Mouse (Mus musculus) forebrain, embryonic 16.5 days (tissue): ENCODE results near the gene Mms22l. TPM values are rescaled to one million over a fixed set of nuclear protein-coding genes. Genes with fewer than 3 reads are reported as not detected.
A peak's percentile ranks its signal among the peaks of the same experiment; 100 is the strongest.

ENCODE experiments used
- ATAC-seq: fragments of 200-750 bp; cut with Nextera tagmentation; 2 replicates; pipeline ENCODE4 v1.8.0; 2017; ENCODE audit warnings: mild to moderate bottlenecking, moderate library complexity
- H3K27ac ChIP-seq: fragments of 300-500 bp; sonication (generic); 2 replicates; pipeline ENCODE4 v1.5.1; 2014; ENCODE audit warnings: low read length, control low read depth
- H3K27me3 ChIP-seq: fragments of 300-500 bp; sonication (generic); replicated peaks from 2 replicates; pipeline ENCODE4 v1.6.1; 2014; ENCODE audit warnings: low read length; ENCODE audit not compliant: control insufficient read depth, insufficient read depth
- H3K36me3 ChIP-seq: fragments of 300-500 bp; sonication (generic); 2 replicates; pipeline ENCODE4 v1.6.1; 2014; ENCODE audit not compliant: control insufficient read depth, insufficient read depth
- H3K4me1 ChIP-seq: fragments of 300-500 bp; sonication (generic); replicated peaks from 2 replicates; pipeline ENCODE4 v1.6.1; 2014; ENCODE audit warnings: low read length; ENCODE audit not compliant: control insufficient read depth, insufficient read depth
- H3K4me2 ChIP-seq: fragments of 300-500 bp; sonication (generic); 2 replicates; pipeline ENCODE4 v1.6.1; 2014; ENCODE audit warnings: mild to moderate bottlenecking, low read length, control low read depth
- H3K4me3 ChIP-seq: fragments of 300-500 bp; sonication (generic); replicated peaks from 2 replicates; pipeline ENCODE4 v1.5.1; 2014; ENCODE audit warnings: mild to moderate bottlenecking, low read length, control low read depth
- H3K9ac ChIP-seq: fragments of 300-500 bp; sonication (generic); replicated peaks from 2 replicates; pipeline ENCODE4 v1.6.1; 2014; ENCODE audit warnings: low read depth, low read length, control low read depth
- H3K9me3 ChIP-seq: fragments of 300-500 bp; sonication (generic); 2 replicates; pipeline ENCODE4 v1.6.1; 2016; ENCODE audit warnings: low read length; ENCODE audit not compliant: control insufficient read depth
- WGBS: fragments of 180-500 bp; shearing (Covaris S2); extraction: QIAGEN DNeasy Blood & Tissue Kit; methylation state at CpG from one replicate; pipeline ENCODE4 v1.1.7; 2014; 5-methylcytosine and 5-hydroxymethylcytosine counted together
- polyA plus RNA-seq: library from polyadenylated mRNA; unstranded; fragments of >200 nt; fragmentation: Nextera tagmentation; extraction: Ambion mirVana; gene quantifications from 2 replicates; pipeline ENCODE4 v1.2.1, GENCODE M21; 2015

The Mms22l gene
- polyA plus RNA-seq, 1 experiment from 2014 or later, result 17.4 TPM

DNA sequence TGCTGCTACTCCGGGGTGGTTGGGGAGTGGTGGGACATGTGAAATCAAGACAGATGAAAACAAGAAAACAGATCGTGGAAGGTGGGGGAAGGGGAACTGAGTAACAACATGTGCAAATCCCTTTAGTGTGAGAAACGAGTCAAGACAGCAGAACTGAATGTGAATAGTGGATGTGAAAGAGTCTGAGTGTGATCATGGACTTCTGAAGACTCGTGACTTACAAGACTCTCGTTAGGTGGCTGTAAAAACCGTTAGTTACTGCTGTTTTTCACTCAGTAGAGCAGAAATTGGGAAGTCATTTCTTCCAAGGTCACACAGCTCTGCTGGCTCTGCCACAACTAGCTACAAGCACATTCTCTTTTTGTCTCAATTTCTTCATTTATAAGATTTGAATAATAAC is 71.8 kb downstream of the Mms22l start:
- H3K36me3 ChIP-seq, result no peaks in the 10 kb centered on the region
- H3K9me3 ChIP-seq, result no peaks in the 10 kb centered on the region
- H3K4me2 ChIP-seq, result no peak overlapping the region
- H3K4me3 ChIP-seq, result no peak overlapping the region
- ATAC-seq, result no peak
- no peak overlapping the region for H3K9ac ChIP-seq
- H3K27ac ChIP-seq, result no peak overlapping the region
- WGBS, result 46% methylated on average over 6 of the region's 6 CpGs
- H3K27me3 ChIP-seq, result no peaks in the 10 kb centered on the region
- no peaks in the 10 kb centered on the region for H3K4me1 ChIP-seq

DNA sequence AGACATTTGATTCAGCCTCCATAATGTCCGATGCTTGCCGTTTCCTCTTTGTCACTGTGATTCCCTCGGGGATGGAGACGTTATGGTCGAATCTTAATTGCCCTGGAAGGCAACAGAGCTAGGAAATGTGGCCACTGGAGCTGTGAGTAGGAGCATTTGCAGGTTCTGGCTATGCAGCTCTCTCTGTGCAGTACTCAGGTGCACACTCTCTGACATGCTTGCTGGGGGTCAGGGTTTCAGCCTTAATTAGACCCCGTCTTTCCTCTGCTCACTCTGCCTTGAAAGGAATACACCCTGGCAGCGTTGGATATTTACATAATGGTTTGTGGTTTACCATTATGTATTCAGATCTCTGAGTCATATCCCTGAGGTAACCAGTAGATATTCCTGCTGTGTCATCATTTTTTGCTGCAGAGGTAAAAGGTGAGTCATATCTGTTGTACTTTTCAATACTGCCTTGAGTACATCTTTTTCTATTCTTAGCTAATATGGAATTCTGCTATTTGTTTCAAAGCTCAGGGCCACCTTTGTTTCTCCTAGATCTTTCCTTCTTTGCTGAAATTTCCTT is 72.8 kb downstream of the Mms22l start:
- Histone ChIP-seq H3K27ac (no peak overlapping the region), H3K4me2 (no peak overlapping the region), H3K36me3 (no peaks in the 10 kb centered on the region), H3K9ac (no peak overlapping the region), H3K4me3 (no peak overlapping the region), H3K4me1 (no peaks in the 10 kb centered on the region), H3K27me3 (no peaks in the 10 kb centered on the region), H3K9me3 (no peaks in the 10 kb centered on the region)
- ATAC-seq, result no peak
- WGBS, result 82% methylated on average over 7 of the region's 7 CpGs

DNA sequence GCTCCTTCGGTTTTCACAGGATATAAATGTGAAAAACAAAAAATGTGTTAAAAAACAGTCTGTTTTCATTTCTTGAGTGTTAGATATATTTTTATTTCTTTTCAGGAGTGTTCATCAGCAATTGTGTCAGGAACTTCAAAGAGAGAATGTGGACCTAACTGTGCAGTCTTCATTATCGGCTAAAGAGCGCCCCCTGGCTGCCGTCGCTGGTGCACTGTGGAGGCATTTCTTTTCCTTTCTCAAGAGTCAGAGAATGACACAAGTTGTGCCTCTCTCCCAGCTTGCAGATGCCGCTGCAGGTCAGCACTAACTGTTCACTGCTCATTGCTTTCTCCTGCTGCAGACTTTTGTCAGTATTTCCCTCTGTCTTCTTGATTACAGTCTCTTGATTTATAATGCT is 78.0 kb downstream of the Mms22l start:
- ATAC-seq, result peak; percentile 92
- H3K4me3 ChIP-seq, result no peak overlapping the region
- H3K9ac ChIP-seq, result no peak overlapping the region
- no peaks in the 10 kb centered on the region for H3K9me3 ChIP-seq
- H3K4me2 ChIP-seq, result no peak overlapping the region
- no peaks in the 10 kb centered on the region for H3K27me3 ChIP-seq
- no peaks in the 10 kb centered on the region for H3K36me3 ChIP-seq
- no peaks in the 10 kb centered on the region for H3K4me1 ChIP-seq
- 14% methylated on average over 6 of the region's 6 CpGs for WGBS
- no peak overlapping the region for H3K27ac ChIP-seq

GRCm38 (mm10) chr4:24577594-24577993 is 81.3 kb downstream of the Mms22l start:
- H3K27ac ChIP-seq, result no peak overlapping the region
- no peak overlapping the region for H3K4me2 ChIP-seq
- no peak overlapping the region for H3K4me3 ChIP-seq
- 97% methylated on average over 5 of the region's 5 CpGs for WGBS
- no peak for ATAC-seq
- no peaks in the 10 kb centered on the region for H3K27me3 ChIP-seq
- H3K9me3 ChIP-seq, result no peaks in the 10 kb centered on the region
- no peak overlapping the region for H3K9ac ChIP-seq
- H3K4me1 ChIP-seq, result no peaks in the 10 kb centered on the region
- no peaks in the 10 kb centered on the region for H3K36me3 ChIP-seq

- Histone ChIP-seq H3K9me3 (no peaks in the 10 kb centered on the region), H3K9ac (no peak overlapping the region), H3K27me3 (no peaks in the 10 kb centered on the region), H3K27ac (no peak overlapping the region), H3K4me3 (no peak overlapping the region), H3K36me3 (no peaks in the 10 kb centered on the region), H3K4me2 (no peak overlapping the region), H3K4me1 (no peaks in the 10 kb centered on the region)
- 77% methylated on average over 1 of the region's 1 CpGs for WGBS
- ATAC-seq, result no peak
Measured at GRCm38 (mm10) chr4:24582295-24582694, 86.0 kb downstream of the Mms22l start.

- no peak overlapping the region for H3K9ac ChIP-seq
- peak; percentile 82 for ATAC-seq
- no peak overlapping the region for H3K4me3 ChIP-seq
- H3K27ac ChIP-seq, result no peak overlapping the region
- 11% methylated on average over 3 of the region's 3 CpGs for WGBS
- no peaks in the 10 kb centered on the region for H3K9me3 ChIP-seq
- no peaks in the 10 kb centered on the region; the same call in 1 of the 2 replicates for H3K36me3 ChIP-seq
- H3K27me3 ChIP-seq, result no peaks in the 10 kb centered on the region
- H3K4me2 ChIP-seq, result no peak overlapping the region
- H3K4me1 ChIP-seq, result no peaks in the 10 kb centered on the region
Measured at GRCm38 (mm10) chr4:24583997-24584396, 87.7 kb downstream of the Mms22l start.

DNA sequence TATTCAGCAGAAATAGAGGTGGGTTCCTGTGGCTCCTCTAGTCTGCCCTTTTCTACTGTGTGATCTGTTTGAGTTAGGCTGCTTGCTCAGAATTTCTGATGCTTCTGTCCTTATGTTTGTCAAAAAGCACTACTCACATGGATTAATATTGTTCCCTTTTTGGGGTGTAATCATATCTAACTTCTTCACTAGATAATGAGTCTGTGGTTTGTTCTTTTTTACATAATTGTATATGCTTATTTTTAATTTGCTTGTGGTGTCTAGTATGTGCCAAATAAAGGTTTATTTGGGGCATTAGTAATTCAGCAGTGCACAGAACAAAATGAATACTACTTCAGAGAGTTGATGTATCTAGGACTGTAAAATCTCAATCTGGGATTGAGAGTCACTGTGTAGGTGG is 98.6 kb downstream of the Mms22l start:
- Histone ChIP-seq H3K27ac (no peak overlapping the region), H3K4me3 (no peak overlapping the region), H3K9ac (no peak overlapping the region), H3K36me3 (no peaks in the 10 kb centered on the region), H3K9me3 (no peaks in the 10 kb centered on the region), H3K27me3 (no peaks in the 10 kb centered on the region), H3K4me2 (no peak overlapping the region), H3K4me1 (no peaks in the 10 kb centered on the region)
- no peak for ATAC-seq

GRCm38 (mm10) chr4:24596942-24597611 is 100.8 kb downstream of the Mms22l start:
- Histone ChIP-seq H3K4me2 (no peak overlapping the region), H3K9ac (no peak overlapping the region), H3K27me3 (no peaks in the 10 kb centered on the region), H3K4me1 (no peaks in the 10 kb centered on the region), H3K9me3 (no peaks in the 10 kb centered on the region), H3K4me3 (no peak overlapping the region), H3K36me3 (no peaks in the 10 kb centered on the region), H3K27ac (no peak overlapping the region)
- 92% methylated on average over 6 of the region's 6 CpGs for whole genome bisulfite sequencing
- no peak for ATAC-seq

- H3K36me3 ChIP-seq, result no peaks in the 10 kb centered on the region
- no peak overlapping the region for H3K27ac ChIP-seq
- no peak for ATAC-seq
Measured at GRCm38 (mm10) chr4:24598637-24599036, 102.4 kb downstream of the Mms22l start.

GRCm38 (mm10) chr4:24601711-24602110 is 105.5 kb downstream of the Mms22l start:
- H3K4me2 ChIP-seq, result no peak overlapping the region
- WGBS, result 82% methylated on average over 6 of the region's 6 CpGs
- no peaks in the 10 kb centered on the region for H3K27me3 ChIP-seq
- no peaks in the 10 kb centered on the region for H3K36me3 ChIP-seq
- no peak overlapping the region for H3K9ac ChIP-seq
- H3K4me1 ChIP-seq, result no peaks in the 10 kb centered on the region
- H3K9me3 ChIP-seq, result no peaks in the 10 kb centered on the region
- H3K4me3 ChIP-seq, result no peak overlapping the region
- no peak overlapping the region for H3K27ac ChIP-seq
- ATAC-seq, result no peak

More at GRCm38 (mm10) chr4:24598637-24599036, 102.4 kb downstream of the Mms22l start:
- H3K4me1 ChIP-seq, result no peaks in the 10 kb centered on the region
- no peak overlapping the region for H3K4me3 ChIP-seq
- H3K9me3 ChIP-seq, result no peaks in the 10 kb centered on the region
- no peak overlapping the region for H3K9ac ChIP-seq
- WGBS, result 47% methylated on average over 1 of the region's 1 CpGs
- no peaks in the 10 kb centered on the region for H3K27me3 ChIP-seq
- no peak overlapping the region for H3K4me2 ChIP-seq
